Mouse (Mus musculus) T-cell, adult 2 months (primary cell): ENCODE measurements around the gene Hspa2.

Experiments
- DNase-seq: peaks from one replicate; pipeline ENCODE4 v3.0.0; 2022; ENCODE audit warnings: low spot score

Gene Hspa2

DNA sequence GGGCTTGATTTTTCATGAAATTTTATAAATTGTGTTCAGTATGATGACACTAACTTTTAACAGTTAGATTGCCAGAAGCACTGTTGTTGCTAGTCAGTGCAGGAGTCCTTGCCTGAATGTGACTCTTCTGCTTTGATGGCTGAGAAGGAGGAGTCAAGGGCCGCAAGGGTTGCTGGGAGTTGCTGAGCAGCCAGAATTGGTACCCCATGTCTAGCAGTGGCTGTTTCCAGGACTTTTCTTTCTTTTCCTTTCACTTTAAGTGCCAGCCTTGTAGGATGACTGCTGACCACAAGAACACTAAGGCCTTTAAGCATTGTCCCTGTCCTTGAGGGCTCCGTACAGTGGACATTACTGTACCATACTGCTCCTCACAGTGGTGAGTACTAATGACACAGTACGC is 26.2 kb upstream of the Hspa2 start:
- DNase-seq = no peak

DNA sequence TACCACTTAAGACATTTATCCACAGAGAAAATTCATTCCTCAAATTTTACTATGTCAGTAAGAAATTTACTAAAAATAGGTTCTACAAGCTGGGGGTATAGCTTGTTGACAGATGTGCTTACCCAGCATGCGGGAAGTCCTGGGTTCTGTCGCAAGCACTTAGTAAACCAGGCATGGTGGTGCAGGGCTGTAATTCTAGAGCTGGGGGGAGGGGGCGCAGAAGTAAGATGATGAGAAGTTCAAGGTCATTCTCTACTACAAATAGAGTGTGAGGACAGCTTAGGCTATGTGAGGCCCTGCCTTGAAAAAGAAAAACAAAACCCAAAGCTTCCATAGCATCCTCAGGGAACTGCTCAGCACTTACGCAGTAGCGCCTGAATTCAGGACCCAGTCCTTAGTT is 25.4 kb upstream of the Hspa2 start:
- DNase-seq = no peak

DNA sequence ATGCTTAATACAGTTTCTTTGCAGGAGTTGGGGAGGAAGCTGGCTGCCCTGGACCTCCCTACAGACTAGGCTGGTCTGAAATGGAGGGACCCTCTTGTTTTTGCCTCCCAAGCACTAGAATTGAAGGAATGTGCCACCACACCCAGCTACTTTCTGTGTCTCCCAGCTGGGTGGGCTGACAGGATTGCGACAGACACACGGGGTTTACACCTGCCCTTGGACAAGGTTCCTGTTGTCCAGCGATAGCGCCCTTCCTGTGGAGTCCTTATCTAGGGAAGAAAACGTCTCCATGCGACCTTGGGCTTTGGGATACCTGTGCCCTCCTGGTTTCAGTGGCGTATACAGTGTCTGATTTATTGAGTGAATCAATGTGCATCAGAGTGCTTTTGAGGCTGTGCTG is 23.8 kb upstream of the Hspa2 start:
- no peak for DNase-seq

DNA sequence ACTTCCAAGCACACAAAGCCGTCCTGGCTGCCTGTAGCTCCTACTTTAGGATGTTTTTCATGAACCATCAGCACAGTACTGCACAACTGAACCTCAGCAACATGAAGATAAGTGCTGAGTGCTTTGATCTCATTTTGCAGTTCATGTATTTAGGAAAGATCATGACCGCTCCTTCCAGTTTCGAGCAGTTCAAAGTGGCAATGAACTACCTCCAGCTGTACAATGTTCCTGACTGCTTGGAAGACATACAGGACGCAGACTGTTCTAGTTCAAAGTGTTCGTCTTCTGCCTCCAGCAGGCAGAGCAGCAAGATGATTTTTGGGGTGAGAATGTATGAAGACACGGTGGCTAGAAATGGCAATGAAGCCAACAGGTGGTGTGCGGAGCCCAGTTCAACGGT is 18.6 kb upstream of the Hspa2 start:
- no peak for DNase-seq

DNA sequence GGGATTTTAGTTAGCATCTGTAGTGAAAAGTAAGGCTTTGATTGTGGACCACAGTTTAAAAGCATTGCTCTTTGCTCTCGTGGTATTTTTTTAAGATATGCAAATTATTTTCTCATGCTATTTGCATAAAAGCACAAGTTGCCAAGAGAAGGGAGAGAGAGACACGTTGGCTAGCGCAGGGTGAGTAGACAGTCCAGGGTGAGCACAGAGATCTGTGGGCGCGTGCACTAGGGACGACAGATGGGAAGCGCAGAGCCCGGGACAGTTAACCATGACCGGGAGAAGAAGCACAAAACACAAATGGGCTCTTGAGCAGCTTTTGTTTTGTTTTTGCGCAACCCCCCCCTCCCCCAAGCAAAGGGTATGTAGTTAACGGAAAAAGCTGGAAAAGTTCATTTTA is 15.2 kb upstream of the Hspa2 start:
- DNase-seq = no peak

DNA sequence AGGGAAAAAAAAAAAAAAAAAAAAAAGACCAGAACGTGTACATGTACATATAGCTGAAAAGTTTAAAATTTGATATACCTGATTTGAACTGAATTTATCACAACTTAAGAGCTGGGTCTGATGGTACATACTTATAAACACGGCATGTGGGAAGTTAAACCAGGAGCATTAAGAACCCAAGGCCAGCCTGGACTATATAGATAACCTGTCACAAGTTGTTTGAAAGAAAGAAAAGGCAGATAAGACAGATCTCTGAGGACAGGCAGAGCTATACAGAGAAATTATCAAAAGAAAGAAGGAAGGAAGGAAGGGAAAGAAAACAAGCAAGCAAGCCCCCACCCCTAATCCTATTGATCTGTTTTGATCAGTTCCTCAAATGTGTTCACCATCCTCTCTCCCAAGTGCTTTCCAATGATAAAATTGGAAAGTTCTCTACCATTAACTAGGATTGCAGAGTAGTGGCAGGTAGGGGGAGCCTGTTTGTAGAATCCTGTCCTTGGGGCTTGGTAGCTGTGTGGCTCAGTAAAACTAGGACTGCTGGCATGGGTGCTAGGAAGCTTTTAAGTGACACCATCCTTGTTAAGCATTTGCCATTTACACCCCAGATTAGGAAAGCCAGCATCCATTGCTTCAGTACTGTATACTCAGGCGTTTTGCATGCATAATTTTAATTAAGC is 12.2 kb upstream of the Hspa2 start:
- DNase-seq = no peak

DNA sequence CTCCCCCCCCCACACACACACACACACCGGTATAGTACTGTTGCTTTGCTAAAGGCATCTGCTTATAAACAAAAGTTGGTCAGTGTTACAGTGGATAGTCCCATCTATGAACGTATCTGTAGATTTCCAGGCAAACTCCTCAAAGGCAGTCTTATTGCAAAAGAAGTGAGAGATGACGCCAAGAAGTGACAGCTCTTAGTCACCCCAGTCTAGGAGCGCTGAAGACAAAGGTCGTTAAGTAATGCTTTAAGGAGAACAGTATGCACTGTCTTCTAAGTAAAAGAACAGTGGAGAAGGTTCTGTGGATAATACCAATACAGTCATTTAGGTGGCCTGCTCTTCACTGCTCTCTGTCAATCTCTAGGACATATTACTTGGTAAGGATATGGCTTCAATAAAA is 11.0 kb upstream of the Hspa2 start:
- DNase-seq = no peak

DNA sequence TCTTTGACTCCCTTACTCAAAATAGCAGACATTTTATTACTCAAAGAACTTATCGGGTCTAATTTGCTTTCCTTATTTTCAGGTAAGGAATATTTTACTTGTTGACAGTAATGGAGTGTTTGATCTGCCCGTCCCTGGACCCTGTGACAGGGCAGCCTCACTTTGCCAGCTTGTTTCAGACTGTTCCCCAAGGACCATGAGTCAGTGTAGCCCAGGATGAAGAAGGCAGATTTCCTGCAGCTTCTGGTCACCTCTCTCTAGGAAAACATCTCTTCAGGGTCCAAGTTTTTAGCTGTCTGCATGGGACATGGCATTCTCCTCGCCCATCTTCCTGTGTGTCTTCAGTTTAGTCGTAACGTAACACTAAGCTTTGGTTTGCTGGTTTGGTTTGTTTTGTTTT is 6.7 kb upstream of the Hspa2 start:
- no peak for DNase-seq

DNA sequence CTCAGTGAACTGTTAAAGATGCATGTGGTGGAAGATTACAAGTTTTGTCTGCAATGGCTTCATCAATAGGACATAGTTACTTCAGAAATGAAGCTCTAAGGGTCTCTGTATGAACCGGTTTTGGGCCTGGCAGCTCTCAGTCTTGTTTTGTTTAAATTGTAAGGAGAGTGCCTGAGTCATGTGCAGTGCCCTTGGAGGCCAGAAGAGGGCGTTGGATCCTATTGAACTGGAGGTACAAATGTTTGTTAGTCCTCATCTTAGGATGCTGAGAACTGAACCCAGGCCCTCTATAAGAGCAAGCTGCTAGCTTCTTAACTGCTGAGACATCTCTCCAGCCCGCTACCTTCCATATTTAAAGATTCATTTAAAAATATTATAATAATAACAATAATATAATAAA is 2.3 kb upstream of the Hspa2 start:
- no peak for DNase-seq

DNA sequence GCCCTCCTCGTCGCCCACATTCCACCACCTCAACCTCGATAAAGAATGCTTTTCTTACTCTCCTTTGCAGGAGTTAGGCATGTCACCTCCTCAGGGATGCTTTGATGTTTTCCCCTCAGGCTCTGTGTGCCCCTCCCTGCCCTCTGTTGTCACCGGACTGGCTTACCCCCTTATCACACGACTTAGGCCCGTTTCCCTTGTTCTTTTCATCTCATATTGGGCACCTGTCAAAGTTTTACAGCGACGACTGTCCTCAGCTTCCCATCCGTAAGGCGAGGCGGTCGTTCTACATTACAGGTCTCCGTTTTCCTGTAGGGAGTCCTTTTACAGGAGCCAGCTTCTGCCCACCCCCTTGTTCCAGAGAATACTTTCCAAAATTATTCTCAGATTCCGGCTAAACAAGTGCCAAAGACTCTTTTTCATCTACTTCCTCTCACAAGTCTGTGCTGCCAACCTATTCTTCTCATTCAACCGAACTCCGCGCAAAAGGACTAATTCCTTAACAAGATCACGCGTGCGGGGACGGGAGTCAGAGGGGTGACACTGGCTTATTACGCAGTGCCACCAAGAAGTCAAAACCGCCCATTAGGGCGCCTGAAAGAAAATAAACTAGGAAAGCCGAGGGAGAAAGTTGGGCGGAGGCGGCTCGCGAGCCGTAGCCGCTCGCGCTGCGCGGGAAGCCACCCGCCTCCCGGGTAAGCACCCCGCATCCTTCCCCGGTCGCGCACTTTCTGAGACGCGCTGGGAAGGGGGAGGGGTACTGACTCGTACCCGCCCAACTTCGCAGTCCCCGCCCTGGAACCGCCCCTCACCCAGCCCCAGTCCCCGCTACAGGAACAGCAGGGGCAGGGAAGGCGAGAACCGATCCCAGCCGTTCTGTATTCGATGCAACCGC is 738 bp upstream of the Hspa2 start:
- DNase-seq = no peak

DNA sequence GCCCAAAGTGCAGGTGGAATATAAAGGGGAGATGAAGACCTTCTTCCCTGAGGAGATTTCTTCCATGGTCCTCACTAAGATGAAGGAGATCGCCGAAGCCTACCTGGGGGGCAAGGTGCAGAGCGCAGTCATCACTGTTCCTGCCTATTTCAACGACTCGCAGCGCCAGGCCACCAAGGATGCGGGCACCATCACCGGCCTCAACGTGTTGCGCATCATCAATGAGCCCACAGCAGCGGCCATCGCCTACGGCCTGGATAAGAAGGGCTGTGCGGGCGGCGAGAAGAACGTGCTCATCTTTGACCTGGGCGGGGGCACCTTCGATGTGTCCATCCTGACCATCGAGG is 833 bp downstream of the Hspa2 start:
- DNase-seq = no peak

DNA sequence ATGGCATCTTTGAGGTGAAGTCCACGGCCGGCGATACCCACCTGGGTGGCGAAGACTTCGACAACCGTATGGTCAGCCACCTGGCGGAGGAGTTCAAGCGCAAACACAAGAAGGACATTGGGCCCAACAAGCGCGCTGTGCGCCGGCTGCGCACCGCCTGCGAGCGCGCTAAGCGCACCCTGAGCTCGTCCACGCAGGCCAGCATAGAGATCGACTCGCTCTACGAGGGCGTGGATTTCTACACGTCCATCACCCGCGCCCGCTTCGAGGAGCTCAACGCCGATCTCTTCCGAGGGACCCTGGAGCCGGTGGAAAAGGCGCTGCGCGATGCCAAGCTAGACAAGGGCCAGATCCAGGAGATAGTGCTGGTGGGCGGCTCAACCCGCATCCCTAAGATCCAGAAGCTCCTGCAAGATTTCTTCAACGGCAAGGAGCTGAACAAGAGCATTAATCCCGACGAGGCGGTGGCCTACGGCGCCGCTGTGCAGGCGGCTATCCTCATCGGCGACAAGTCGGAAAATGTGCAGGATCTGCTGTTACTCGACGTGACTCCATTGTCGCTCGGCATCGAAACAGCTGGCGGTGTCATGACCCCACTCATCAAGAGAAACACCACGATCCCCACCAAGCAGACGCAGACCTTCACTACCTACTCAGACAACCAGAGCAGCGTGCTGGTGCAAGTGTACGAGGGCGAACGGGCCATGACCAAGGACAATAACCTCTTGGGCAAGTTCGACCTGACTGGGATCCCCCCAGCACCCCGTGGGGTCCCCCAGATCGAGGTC is 1.4 kb downstream of the Hspa2 start:
- peak; percentile 13 for DNase-seq

DNA sequence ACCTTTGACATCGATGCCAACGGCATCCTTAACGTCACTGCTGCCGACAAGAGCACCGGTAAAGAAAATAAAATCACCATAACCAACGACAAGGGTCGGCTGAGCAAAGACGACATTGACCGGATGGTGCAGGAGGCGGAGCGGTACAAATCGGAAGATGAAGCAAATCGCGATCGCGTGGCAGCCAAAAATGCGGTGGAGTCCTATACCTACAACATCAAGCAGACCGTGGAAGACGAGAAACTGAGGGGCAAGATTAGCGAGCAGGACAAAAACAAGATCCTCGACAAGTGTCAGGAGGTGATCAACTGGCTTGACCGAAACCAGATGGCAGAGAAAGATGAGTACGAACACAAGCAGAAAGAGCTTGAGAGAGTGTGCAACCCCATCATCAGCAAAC is 2.0 kb downstream of the Hspa2 start:
- DNase-seq = peak; percentile 36

DNA sequence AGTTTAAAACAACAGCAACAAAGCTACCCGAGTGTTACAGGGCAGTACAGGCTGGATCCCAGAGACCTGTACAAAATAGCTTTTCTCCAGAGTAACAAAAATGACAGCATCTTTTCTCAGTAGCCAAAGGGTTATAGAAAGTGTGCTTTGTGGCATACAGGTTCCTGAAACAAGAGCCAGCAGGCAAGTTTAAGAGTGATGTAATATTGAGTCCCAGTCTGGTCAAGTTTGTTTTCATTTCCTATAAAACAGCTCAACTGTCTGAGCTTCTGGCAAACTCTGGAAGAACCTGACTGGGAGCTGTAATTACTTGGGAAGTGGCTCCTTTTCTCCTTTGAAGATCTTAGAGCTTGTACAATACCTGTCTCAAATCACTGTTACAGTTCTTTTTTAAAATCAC is 3.2 kb downstream of the Hspa2 start:
- no peak for DNase-seq

DNA sequence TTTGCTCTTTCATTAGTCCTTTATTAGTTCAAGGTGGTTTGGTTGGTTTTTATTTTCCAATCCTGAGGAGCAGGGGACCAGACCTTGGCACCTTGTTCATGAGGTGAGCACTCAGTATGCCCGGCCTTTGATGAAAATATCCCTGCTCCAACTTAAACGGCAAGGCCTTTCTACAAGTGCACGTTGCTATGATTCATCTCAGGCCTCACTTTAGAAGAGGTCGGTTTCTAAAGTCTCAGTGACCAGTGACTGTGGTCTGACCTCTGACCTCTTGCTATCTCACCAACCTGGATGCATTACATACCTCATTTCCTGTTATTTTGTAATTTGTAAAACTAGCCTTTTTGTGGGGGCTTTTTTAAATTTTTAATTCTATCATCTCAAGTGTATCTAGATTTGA is 5.2 kb downstream of the Hspa2 start:
- no peak for DNase-seq

DNA sequence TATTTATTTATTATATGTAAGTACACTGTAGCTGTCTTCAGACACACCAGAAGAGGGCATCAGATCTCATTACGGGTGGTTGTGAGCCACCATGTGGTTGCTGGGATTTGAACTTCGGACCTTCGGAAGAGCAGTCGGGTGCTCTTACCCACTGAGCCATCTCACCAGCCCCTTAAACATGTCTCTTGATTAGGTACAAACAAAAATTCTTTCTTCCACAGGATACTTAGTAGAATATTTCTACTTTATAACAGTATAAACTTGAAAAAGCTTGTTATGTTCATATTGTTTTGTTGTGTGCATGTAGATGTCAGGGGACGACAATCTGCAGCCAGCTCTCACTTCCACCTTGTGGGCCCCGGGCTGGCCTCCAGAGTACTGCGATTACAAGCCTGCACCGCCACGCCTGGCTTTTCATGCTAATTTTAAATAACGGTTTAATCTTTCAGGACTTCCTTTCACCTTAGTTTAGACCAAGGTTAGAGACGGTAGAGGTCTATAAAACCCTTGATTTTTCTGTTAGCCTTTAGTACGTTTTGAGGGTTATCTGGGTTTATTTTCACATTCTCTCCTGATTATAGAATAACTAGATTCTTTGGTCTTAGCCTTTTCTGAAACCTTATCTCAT is 11.5 kb downstream of the Hspa2 start:
- DNase-seq = no peak

DNA sequence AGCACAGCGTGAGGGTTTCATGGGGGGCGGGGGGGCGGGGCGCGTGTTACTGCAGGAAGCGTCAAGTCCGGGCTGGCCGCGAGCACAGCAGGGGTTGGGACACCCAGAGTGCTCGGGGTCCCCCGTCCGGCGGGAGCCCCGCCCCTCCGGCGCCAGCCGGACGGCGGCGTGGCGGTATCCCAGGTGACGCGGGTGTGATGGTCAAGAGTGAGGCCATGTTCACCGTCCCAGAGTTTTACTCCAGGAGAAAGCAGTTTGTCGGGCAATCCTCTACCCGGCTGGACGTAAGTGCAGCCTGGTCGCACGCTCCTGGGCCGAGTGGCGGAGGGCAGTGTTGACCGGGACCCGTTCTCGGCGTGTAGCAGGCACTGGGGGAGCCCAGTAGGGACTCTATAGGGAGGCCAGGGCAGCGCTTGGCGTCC is 13.5 kb downstream of the Hspa2 start, which contains the start of gene Ppp1r36:
TSS of gene Ppp1r36 (plus strand) at position 106 of the 422 bp plus-strand sequence.
- no peak for DNase-seq

DNA sequence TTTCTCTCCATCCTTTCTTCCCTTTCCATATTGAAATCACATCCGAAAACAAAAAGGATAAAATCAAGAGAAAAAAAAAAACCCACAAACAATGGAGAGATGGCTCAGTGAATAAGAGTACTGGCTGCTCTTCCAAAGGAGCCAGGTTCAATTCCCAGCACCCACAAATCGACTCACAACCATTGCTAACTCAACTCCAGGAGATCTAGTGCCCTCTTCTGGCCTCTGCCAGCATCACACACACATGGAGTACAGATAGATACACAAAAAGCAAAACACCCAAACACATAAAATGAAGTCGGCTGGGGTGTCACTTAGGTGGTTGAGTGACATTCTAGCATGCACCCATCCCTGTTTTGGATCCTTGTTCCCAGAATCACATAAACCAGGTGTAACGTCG is 14.4 kb downstream of the Hspa2 start:
- DNase-seq = no peak

DNA sequence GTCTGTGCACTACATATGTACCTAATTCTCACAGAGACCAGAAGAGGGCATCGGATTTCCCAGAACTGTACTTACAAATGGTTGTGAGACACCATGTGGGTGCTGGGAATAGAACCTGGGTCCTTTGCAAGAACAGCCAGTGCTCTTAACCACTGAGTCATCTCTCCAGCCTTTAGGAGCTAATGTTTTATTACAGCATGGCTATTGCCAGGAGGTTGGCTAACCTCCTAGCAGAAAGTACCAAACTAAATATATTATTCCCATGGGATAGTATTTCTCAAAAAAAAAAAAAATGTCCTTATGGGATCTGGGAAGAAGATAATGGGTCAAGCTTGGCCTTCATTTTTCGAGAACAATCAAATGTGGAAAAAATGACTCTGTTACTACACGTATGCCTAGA is 21.3 kb downstream of the Hspa2 start:
- no peak for DNase-seq

DNA sequence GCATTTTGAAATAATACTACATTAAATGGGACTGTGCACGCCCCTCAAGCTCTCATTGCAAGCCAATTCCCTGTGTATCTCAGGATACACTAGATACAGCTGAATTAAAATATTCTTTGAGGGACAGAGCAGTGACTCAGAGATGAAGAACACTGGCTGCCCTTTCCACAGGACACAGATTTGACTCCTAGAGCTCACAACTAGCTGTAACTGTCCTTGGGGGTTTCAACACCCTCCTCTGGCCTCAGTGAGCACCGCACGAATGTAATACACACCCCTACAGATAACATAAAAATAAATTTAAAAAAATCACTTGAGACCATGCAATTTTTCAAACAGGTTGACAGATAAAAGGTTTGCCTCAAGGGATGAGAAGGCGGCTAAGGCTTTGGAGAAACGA is 23.6 kb downstream of the Hspa2 start:
- DNase-seq = no peak

DNA sequence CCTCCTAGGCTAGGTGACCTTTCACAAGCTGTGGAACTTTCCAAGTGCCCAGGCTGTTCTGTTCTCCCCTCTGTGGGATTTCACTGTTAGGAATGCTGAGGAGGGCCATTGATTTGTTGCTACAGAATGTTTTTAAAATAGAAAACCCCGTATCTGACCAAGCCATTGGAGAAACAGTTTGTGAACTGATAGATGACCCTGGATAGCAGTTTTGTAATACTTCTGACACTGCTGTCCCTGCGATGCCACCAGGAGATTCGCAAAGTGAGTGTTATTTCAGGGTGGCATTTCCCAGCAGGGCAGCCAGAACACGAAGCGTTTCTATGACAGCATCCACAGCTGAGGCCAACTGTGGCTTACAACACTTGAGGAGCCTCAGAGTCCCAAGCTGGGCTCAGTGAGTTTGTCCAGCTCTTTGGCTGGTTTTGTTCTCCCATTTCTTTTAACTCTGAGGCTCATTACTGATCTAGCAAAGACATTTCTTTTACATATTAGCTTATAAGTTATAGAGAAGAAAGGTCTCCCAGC is 27.0 kb downstream of the Hspa2 start:
- no peak for DNase-seq

DNA sequence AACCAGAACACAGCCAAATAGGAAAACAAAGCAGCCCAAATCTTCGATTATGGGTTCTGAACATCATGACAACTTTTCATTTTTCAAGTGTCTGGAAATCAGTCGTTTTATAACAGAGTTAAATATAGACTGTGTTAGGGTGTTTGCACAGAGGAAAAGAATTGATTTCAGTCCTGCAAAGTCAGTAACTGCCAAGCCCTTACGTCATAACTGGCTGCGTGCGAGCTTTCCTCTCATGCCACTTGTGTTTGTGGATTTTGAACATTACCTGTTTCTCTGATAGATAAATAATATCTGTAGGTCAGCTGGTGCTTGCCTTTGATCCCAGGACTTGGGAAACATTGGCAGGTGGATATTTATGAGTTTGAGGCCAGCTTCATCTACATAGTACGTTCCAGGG is 27.5 kb downstream of the Hspa2 start:
- no peak for DNase-seq
